Mouse (Mus musculus) stomach, postnatal 0 days (tissue): Measurements from ENCODE around the gene Spata31d1a. TPM values are rescaled to one million over a fixed set of nuclear protein-coding genes. Genes with fewer than 3 reads are reported as not detected.
"Not testable (repeated sequence)": the region's sequence is repeated elsewhere in the genome, so short reads cannot be mapped to it uniquely, and the experiment has no call there.

Experiments
- ATAC-seq: fragments of 200-750 bp; cut with Nextera tagmentation; 2 replicates; pipeline ENCODE4 v1.8.0; 2017; ENCODE audit not compliant: low FRiP score, low TSS enrichment
- DNase-seq: peaks from one replicate; pipeline ENCODE4 v3.0.0-alpha.2; 2016; ENCODE audit warnings: low spot score
- H3K27ac ChIP-seq: fragments of 300-500 bp; sonication (generic); replicated peaks from 2 replicates; pipeline ENCODE4 v1.5.1; 2014; ENCODE audit warnings: mild to moderate bottlenecking, control low read depth
- H3K27me3 ChIP-seq: fragments of 300-500 bp; sonication (generic); 2 replicates; pipeline ENCODE4 v1.6.1; 2014; ENCODE audit warnings: low read length; ENCODE audit not compliant: control insufficient read depth, insufficient read depth
- H3K36me3 ChIP-seq: fragments of 300-500 bp; sonication (generic); 2 replicates; pipeline ENCODE4 v1.6.1; 2014; ENCODE audit warnings: low read length, mixed read lengths; ENCODE audit not compliant: control insufficient read depth, insufficient read depth
- H3K4me1 ChIP-seq: fragments of 300-500 bp; sonication (generic); replicated peaks from 2 replicates; pipeline ENCODE4 v1.6.1; 2014; ENCODE audit warnings: antibody characterized with exemption; ENCODE audit not compliant: control insufficient read depth, insufficient read depth
- H3K4me2 ChIP-seq: fragments of 300-500 bp; sonication (generic); replicated peaks from 2 replicates; pipeline ENCODE4 v1.6.1; 2014; ENCODE audit warnings: low read depth, mild to moderate bottlenecking, control low read depth, moderate library complexity
- H3K4me3 ChIP-seq: fragments of 300-500 bp; sonication (generic); 2 replicates; pipeline ENCODE4 v1.5.1; 2014; ENCODE audit warnings: low read depth, low read length, control low read depth
- H3K9ac ChIP-seq: fragments of 300-500 bp; sonication (generic); 2 replicates; pipeline ENCODE4 v1.6.1; 2014; ENCODE audit warnings: mild to moderate bottlenecking, low read length, control low read depth, mixed read lengths
- H3K9me3 ChIP-seq: fragments of 300-500 bp; sonication (generic); 2 replicates; pipeline ENCODE4 v1.6.1; 2016; ENCODE audit warnings: low read length; ENCODE audit not compliant: control insufficient read depth
- CTCF ChIP-seq: IDR thresholded peaks from 2 replicates; pipeline ENCODE4 v1.5.1; 2016; ENCODE audit warnings: antibody characterized with exemption, low read depth, mild to moderate bottlenecking, moderate library complexity
- EP300 ChIP-seq: optimal IDR thresholded peaks from 2 replicates; pipeline ENCODE3; 2016; ENCODE audit warnings: antibody characterized with exemption
- WGBS: fragments of 180-500 bp; shearing (Covaris S2); extraction: QIAGEN DNeasy Blood & Tissue Kit; methylation state at CpG from one replicate; pipeline ENCODE4 v1.1.7; 2014; 5-methylcytosine and 5-hydroxymethylcytosine counted together
- polyA plus RNA-seq: library from polyadenylated mRNA; unstranded; fragments of >200 nt; fragmentation: Nextera tagmentation; extraction: Ambion mirVana; gene quantifications from 2 replicates; pipeline ENCODE4 v1.2.1, GENCODE M21; 2015

Gene Spata31d1a
- polyA plus RNA-seq, 1 experiment from 2014 or later = not detected

- no peaks in the 10 kb centered on the region for H3K9me3 ChIP-seq
- no peak overlapping the region for H3K4me3 ChIP-seq
- H3K27ac ChIP-seq = no peak overlapping the region
- H3K27me3 ChIP-seq = no peaks in the 10 kb centered on the region
- H3K4me1 ChIP-seq = no peaks in the 10 kb centered on the region
- WGBS = 86% methylated on average over 2 of the region's 4 CpGs
- no peak overlapping the region for H3K9ac ChIP-seq
- TF ChIP-seq CTCF (no peak), EP300 (no peak)
- DNase-seq (no peak), ATAC-seq (no peak)
- H3K36me3 ChIP-seq = no peaks in the 10 kb centered on the region
- no peak overlapping the region for H3K4me2 ChIP-seq
Measured at GRCm38 (mm10) chr13:59733936-59734335, 23.8 kb upstream of the Spata31d1a start.

- DNase-seq (no peak), ATAC-seq (no peak)
- H3K36me3 ChIP-seq = no peaks in the 10 kb centered on the region
- TF ChIP-seq CTCF (no peak), EP300 (no peak)
- no peak within 1 kb of the TSS for H3K27ac ChIP-seq
- 39% methylated on average over 7 of the region's 7 CpGs for WGBS
- no peaks in the 10 kb centered on the region for H3K4me1 ChIP-seq
- no peaks in the 10 kb centered on the region for H3K27me3 ChIP-seq
- no peak within 1 kb of the TSS for H3K9ac ChIP-seq
- H3K4me3 ChIP-seq = no peak within 1 kb of the TSS
- H3K9me3 ChIP-seq = no peaks in the 10 kb centered on the region
- H3K4me2 ChIP-seq = no peak within 1 kb of the TSS
Measured at GRCm38 (mm10) chr13:59731652-59732051, 21.5 kb upstream of the Spata31d1a start, which contains the start of gene Spata31d1d. TSS of gene Spata31d1d (minus strand) at chr13:59731752.

- WGBS = 21% methylated on average over 7 of the region's 7 CpGs
- H3K4me2 ChIP-seq = no peak overlapping the region
- no peaks in the 10 kb centered on the region for H3K36me3 ChIP-seq
- ATAC-seq (peak; percentile 79), DNase-seq (peak; percentile 82)
- H3K4me3 ChIP-seq = no peak overlapping the region
- no peak overlapping the region for H3K9ac ChIP-seq
- peak; percentile 98 for TF ChIP-seq CTCF
- no peak for TF ChIP-seq EP300
- no peaks in the 10 kb centered on the region for H3K27me3 ChIP-seq
- H3K9me3 ChIP-seq = no peaks in the 10 kb centered on the region
- no peak overlapping the region for H3K27ac ChIP-seq
- no peaks in the 10 kb centered on the region for H3K4me1 ChIP-seq
Measured at GRCm38 (mm10) chr13:59728378-59729093, 18.4 kb upstream of the Spata31d1a start.

- TF ChIP-seq CTCF (no peak), EP300 (no peak)
- no peak overlapping the region for H3K4me3 ChIP-seq
- WGBS = 35% methylated on average over 29 of the region's 29 CpGs
- peak overlapping the region; percentile 32 for H3K4me2 ChIP-seq
- H3K4me1 ChIP-seq = no peaks in the 10 kb centered on the region
- H3K9ac ChIP-seq = no peak overlapping the region; the same call in 1 of the 2 replicates
- H3K36me3 ChIP-seq = no peaks in the 10 kb centered on the region
- H3K27me3 ChIP-seq = no peaks in the 10 kb centered on the region
- no peak for DNase-seq
- ATAC-seq = no peak
- no peak overlapping the region for H3K27ac ChIP-seq
- H3K9me3 ChIP-seq = no peaks in the 10 kb centered on the region
Measured at GRCm38 (mm10) chr13:59726139-59726867, 16.2 kb upstream of the Spata31d1a start.

- H3K4me1 ChIP-seq, H3K27ac ChIP-seq, H3K27me3 ChIP-seq, H3K36me3 ChIP-seq, H3K4me3 ChIP-seq, DNase-seq, ATAC-seq, H3K4me2 ChIP-seq, H3K9ac ChIP-seq, H3K9me3 ChIP-seq: not testable (repeated sequence)
- 83% methylated on average over 1 of the region's 1 CpGs for WGBS
Measured at GRCm38 (mm10) chr13:59722089-59722488, 12.0 kb upstream of the Spata31d1a start.

- WGBS = 91% methylated on average over 1 of the region's 1 CpGs
- H3K4me2 ChIP-seq = no peak overlapping the region
- TF ChIP-seq EP300 (no peak), CTCF (no peak)
- H3K4me3 ChIP-seq = no peak overlapping the region
- no peaks in the 10 kb centered on the region for H3K4me1 ChIP-seq
- no peaks in the 10 kb centered on the region for H3K36me3 ChIP-seq
- H3K27me3 ChIP-seq = no peaks in the 10 kb centered on the region
- H3K9me3 ChIP-seq = no peaks in the 10 kb centered on the region
- no peak overlapping the region for H3K9ac ChIP-seq
- no peak for DNase-seq
- ATAC-seq = no peak
- H3K27ac ChIP-seq = no peak overlapping the region
Measured at GRCm38 (mm10) chr13:59719475-59719874, 9.3 kb upstream of the Spata31d1a start.

- ATAC-seq = peak; percentile 75
- not testable (repeated sequence) for H3K36me3 ChIP-seq, H3K4me1 ChIP-seq, H3K9ac ChIP-seq, H3K4me2 ChIP-seq, H3K4me3 ChIP-seq, H3K27me3 ChIP-seq, H3K27ac ChIP-seq, H3K9me3 ChIP-seq
- peak; percentile 51 for DNase-seq
- WGBS = 19% methylated on average over 6 of the region's 6 CpGs
Measured at GRCm38 (mm10) chr13:59718857-59719440, 8.8 kb upstream of the Spata31d1a start.
